Mouse (Mus musculus) testis, adult 2 months (tissue): ENCODE measurements around the gene Tsacc. TPM values are rescaled to one million over a fixed set of nuclear protein-coding genes. Genes with fewer than 3 reads are reported as not detected.

Experiments
- H3K27ac ChIP-seq: fragments of 200-500 bp; 2 replicates; pipeline ENCODE4 v1.5.1; 2012; ENCODE audit warnings: low read depth, low read length; ENCODE audit not compliant: control insufficient read depth, insufficient read depth
- H3K27me3 ChIP-seq: fragments of 200-500 bp; 2 replicates; pipeline ENCODE4 v1.6.1; 2012; ENCODE audit warnings: mild to moderate bottlenecking, low read length, moderate library complexity; ENCODE audit not compliant: control insufficient read depth, insufficient read depth
- H3K36me3 ChIP-seq: fragments of 200-500 bp; 2 replicates; pipeline ENCODE4 v1.6.1; 2012; ENCODE audit warnings: mild to moderate bottlenecking, low read length; ENCODE audit not compliant: control insufficient read depth, insufficient read depth
- H3K4me1 ChIP-seq: fragments of 200-500 bp; 2 replicates; pipeline ENCODE4 v1.6.1; 2012; ENCODE audit warnings: low read length; ENCODE audit not compliant: control insufficient read depth, insufficient read depth
- H3K4me3 ChIP-seq: fragments of 200-500 bp; 2 replicates; pipeline ENCODE4 v1.5.1; 2012; ENCODE audit warnings: low read depth, mild to moderate bottlenecking, low read length, moderate library complexity, mixed read lengths; ENCODE audit not compliant: control insufficient read depth
- CTCF ChIP-seq: fragments of 200-500 bp; IDR thresholded peaks from 2 replicates; pipeline ENCODE4 v1.5.1; 2012; ENCODE audit warnings: low read depth, mild to moderate bottlenecking, inconsistent platforms, low read length, moderate library complexity; ENCODE audit not compliant: control insufficient read depth, insufficient read depth, insufficient replicate concordance
- POLR2A ChIP-seq: fragments of 200-500 bp; IDR thresholded peaks from 2 replicates; pipeline ENCODE4 v1.6.1; 2012; ENCODE audit warnings: low read depth, mild to moderate bottlenecking, inconsistent platforms, low read length, moderate library complexity; ENCODE audit not compliant: control insufficient read depth
- polyA plus RNA-seq: library from polyadenylated mRNA; depleted of rRNA; stranded (reverse); fragments of >200 nt; gene quantifications from 2 replicates; pipeline ENCODE4 v1.2.3, GENCODE M21; 2012; rRNA removed

The Tsacc gene
- polyA plus RNA-seq = 654 and 688 TPM in 2 replicates

DNA sequence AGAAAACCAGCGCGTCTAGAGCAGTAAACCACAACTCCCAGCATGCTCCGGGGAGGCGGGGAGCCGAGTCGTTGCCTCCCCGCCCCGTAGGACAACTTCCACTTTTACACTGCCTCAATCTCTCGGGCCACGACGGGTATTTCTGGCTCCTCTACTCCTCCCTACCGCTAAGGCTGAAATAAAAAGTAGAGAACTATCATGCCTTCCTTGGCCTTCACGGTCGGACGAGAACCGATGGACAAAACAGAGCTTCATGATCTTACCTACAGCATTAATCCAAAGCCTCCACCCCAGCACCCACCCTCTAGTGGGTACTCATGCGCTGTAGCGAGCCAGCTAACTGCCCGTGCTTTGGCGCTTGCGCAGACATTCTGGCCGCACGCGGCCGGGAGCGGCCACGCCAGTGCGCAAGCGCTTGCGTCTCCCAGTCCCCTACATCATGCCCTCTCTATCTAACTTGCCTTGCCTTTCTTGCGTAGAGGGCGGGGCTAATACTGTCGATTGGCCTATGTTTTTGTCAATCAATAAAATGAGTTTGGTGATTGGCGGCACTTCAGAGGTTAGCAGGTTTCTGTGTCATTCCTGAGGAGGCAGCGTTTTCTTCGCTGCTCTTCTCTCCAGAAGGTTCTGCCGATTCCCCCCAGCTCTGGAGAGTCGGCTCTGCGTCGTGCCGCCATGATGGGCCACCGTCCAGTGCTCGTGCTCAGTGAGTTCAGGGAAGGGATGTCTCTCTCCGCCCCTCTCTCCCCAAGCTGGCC, at the start of gene Tsacc, which contains the start of gene Cct3:
Gene Tsacc, minus strand, starts transcription at position 439 of the 758 bp plus-strand sequence.
Gene Cct3, plus strand, starts transcription at position 556 of the 758 bp plus-strand sequence.
- TF ChIP-seq CTCF = no peak
- TF ChIP-seq POLR2A = peak; percentile 89
- Histone ChIP-seq H3K4me3 (peak within 1 kb of the TSS; percentile 96), H3K27ac (peak within 1 kb of the TSS; percentile 100), H3K4me1 (peaks cover 3% of the 10 kb centered on the region), H3K27me3 (no peaks in the 10 kb centered on the region), H3K36me3 (peaks cover 1% of the 10 kb centered on the region; the same call in 1 of the 2 replicates)

DNA sequence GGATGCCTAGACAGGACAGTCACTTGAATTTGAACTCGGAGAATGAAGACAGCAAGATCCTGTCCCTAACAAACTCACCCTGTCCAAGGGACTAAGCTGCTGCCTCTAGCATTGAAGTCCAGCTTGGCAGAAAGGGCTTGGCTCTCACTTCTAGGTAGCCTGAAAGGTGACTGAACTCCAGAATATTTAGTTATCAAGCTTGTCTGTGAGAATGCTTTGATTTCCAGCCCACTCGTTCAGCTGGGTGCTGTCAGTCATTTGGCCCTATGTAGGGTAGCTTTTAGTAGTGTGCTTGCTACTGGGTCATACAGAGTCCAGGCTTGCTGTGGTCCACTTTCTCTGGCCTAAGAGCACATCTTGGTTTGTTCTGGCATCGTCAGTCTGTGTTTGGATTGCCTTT, 42.2 kb upstream of the Tsacc start:
- H3K27ac ChIP-seq = no peak overlapping the region
- TF ChIP-seq POLR2A = no peak
- no peak for TF ChIP-seq CTCF
- H3K4me1 ChIP-seq = peaks cover 8% of the 10 kb centered on the region
- peaks cover 3% of the 10 kb centered on the region for H3K36me3 ChIP-seq
- no peak overlapping the region for H3K4me3 ChIP-seq
- no peaks in the 10 kb centered on the region for H3K27me3 ChIP-seq

DNA sequence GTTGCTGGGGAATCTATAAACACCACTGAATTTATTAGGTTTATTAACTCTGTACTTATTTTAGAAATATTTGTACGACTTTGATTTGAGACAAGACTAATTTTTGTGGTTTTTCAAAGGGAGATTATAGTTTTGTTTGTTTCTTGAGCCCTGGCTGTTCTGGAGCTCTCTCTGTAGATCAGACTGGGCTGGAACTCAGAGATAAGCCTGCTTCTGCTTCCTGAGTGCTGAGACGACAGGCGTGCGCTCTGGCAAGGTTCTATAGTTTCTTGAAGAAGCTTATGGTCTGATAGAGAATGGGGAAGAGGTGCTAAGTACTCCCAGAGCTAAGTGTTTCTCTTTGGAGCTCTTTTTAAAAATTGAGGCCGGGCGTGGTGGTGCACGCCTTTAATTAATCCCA, 41.5 kb upstream of the Tsacc start:
- Histone ChIP-seq H3K36me3 (no peaks in the 10 kb centered on the region; the same call in 1 of the 2 replicates), H3K27ac (no peak overlapping the region), H3K27me3 (no peaks in the 10 kb centered on the region), H3K4me3 (no peak overlapping the region), H3K4me1 (peaks cover 8% of the 10 kb centered on the region)
- TF ChIP-seq CTCF = no peak
- no peak for TF ChIP-seq POLR2A

DNA sequence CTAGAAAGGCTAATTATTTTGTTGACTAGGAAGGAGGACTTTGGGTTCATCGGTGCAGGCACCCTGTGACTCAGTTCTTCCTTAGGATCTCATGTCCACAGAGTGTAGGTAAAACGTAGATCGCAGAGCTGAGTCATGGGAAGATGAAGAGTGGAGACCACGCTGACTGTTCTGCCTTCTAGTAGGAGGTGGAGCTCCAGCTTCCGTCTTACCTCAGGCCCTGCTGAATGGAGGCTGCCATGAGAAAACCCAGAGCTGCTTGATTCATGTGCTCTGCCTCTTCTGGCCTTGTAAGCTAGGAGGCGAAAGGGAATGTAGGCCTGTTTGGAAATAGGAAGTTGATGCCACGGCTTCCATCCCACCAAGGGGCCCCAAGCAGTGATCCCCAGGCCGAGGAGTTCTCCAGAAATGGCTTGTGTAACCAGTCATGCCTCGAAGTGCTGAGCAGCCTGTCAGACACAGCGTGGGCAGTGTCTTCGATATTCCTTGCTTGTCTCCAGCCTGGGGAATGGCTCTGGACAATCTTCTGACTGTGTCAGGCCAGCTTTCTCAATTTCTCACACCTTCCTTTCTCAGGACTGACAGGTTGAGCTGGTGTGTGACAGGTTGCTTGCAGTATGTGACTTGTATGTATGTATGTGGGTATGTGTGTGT, 40.7 kb upstream of the Tsacc start:
- no peak for TF ChIP-seq CTCF
- TF ChIP-seq POLR2A = no peak
- no peaks in the 10 kb centered on the region; the same call in 1 of the 2 replicates for H3K36me3 ChIP-seq
- peaks cover 14% of the 10 kb centered on the region for H3K4me1 ChIP-seq
- H3K27me3 ChIP-seq = no peaks in the 10 kb centered on the region
- H3K4me3 ChIP-seq = no peak overlapping the region
- no peak overlapping the region for H3K27ac ChIP-seq

DNA sequence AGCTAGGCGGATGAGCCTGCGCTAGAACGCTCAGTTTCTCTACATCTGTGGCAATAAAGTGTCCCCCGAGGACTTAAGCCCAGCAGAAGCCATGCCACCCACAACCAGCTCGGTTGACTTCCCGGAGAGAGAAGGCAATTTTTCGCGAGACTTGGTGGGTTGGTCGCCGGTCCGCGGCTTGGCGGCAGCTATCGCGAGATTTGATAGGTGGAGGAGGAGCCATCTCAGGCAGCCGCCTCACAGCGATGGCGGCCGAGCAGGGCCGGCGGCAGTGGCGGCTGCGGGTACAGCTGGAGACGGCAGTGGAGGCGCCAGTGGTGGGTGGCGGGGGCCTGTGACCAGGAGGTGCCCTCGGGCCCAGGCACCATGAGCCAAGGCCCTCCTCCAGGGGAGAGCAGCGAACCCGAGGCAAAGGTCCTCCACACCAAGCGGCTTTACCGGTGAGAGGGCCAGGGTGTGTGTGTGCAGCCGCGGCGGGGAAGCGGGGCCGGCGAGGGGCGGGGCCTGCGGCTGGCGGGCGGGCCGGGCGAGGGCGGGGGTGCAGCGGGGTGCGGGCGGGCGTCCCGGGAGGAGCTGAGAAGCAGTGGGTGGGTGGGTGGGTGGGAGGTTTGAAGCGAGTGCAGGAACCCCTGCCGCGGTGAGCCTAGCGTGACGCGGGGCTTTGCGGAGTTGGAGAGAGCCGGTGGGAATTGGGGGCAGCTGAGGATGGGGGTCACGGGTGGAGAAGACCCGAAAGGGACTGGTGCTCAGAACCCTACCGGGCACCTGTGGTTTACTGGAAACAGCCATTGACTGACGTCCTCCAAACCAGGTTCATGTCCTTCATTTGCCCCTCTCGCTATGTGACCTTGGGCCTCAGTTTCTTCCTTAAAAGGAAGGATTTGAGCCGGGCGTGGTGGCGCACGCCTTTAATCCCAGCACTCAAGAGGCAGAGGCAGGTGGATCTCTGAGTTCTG, 39.5 kb upstream of the Tsacc start, which contains the start of the genes Tmem79 and Smg5:
Gene Tmem79, minus strand, starts transcription at position 91 of the 956 bp plus-strand sequence.
Gene Smg5, plus strand, starts transcription at position 203 of the 956 bp plus-strand sequence.
- H3K4me1 ChIP-seq = peaks cover 18% of the 10 kb centered on the region
- H3K27me3 ChIP-seq = no peaks in the 10 kb centered on the region
- H3K4me3 ChIP-seq = peak within 1 kb of the TSS; percentile 99
- peak within 1 kb of the TSS; percentile 98 for H3K27ac ChIP-seq
- TF ChIP-seq CTCF (no peak), POLR2A (peak; percentile 99)
- H3K36me3 ChIP-seq = no peaks in the 10 kb centered on the region; the same call in 1 of the 2 replicates

DNA sequence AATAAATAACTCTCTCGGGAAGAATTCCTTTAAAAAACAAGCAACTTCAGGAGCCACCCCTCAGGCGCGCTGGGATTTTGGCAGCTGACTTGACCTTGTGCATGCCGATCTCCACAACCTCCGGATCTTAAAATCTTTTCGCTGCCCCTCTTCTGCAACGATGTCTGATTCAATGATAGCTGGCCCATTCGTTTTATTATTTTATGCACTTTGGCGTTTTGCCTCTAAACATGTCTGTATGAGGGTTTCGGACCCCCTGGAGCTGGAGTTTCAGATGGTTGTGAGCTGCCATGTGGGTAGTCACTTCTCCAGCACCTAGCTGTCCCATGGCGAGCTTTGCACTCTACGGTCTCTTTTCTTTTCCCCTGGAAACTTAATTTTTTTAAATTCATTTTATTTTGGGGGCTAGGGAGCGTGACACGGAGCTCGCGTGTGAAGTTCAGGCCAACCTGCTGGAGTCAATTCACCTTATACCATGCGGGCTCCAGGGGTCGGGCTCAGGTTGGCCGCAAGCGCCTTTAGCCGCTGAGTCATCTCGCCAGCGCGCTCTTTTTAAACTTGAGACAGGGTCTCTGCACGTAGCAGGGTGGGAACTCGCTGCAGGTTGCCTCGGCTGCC, 38.7 kb upstream of the Tsacc start:
- H3K4me3 ChIP-seq = peak overlapping the region; percentile 99
- no peaks in the 10 kb centered on the region; the same call in 1 of the 2 replicates for H3K36me3 ChIP-seq
- peak overlapping the region; percentile 98 for H3K27ac ChIP-seq
- H3K4me1 ChIP-seq = peaks cover 18% of the 10 kb centered on the region
- no peak for TF ChIP-seq CTCF
- TF ChIP-seq POLR2A = no peak
- no peaks in the 10 kb centered on the region for H3K27me3 ChIP-seq
